Mouse (Mus musculus) thymus, postnatal 14 days (tissue): ENCODE measurements at regions not wholly inside any gene's neighbourhood (a gene's known extent, or its start where the extent isn't known, plus 50 kb on each side); places are given as distances from the start of the nearest gene placed in this dataset.

ENCODE experiments used
- DNase-seq: peaks from one replicate; pipeline ENCODE4 v3.0.0; 2021

DNA sequence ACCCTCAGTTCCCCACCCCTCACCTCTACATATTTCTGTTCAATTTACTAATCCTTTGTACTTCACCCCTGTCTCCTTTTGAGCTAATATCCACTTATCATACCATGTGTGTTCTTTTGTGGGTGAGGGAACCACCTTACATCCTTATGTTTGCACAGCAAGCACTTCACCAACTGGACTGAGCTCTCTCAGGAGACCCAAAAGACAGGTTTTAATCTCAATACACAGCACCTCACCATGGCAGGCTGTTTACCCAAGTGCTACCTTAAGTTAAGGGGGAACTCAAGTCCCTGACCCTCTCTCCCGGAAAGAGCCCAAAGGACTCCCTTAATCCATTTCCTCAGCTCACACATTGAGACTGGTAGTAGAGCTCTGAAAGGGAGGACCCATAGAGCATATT, 62.3 kb upstream of the Agr3 start:
- no peak for DNase-seq

DNA sequence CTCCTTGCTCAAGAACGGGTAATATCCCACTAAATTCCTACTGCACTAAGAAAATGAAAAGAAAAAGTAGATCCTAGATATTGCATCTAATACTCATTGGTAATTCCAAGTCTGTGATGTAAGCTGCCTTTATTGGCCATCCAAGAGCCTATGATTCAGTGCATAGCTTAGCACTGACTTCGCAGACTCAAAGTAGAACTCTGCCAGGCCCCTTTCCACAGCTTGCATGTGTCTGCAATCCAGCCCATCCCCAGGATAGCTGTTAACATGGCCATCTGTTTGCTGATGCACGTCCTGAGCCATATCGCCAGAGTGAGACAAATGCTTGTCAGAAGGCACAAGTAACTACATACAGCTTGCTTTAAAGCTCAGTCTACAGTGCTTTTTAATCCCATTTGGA, 72.3 kb upstream of the Agr3 start:
- no peak for DNase-seq

DNA sequence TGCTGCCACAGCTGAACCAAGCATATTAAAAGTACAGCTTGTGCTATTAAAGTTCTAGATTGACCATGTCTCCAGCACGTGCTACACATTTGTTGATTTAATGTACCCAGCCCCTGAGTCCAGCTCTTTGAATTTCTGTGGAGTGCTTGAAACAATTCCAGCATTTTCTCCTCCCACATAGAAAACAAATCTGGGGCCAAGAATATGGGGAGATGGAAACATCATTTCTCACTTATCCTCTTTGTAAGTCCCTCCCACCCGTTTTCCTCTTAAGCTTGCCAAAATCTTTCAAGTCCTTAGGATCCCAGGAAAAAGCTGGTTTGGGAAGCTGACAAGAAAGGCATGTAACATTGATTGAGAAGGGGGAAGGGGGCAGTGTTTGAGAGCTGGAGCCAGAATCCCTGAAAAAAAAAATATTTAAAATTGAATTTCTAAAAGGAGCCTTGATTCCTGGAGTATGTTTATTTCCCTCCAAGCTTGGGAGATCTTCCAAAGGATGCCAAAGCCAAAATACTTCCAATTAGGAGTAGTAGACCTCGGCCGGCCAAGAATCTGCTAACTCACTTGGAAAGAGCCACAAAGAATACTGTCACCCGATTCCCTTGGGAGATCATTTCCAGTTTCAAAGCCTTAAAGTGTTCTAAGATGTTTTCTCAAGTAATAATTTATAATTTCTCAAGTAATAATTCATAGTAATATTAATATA, 78.4 kb upstream of the Agr3 start:
- no peak for DNase-seq

DNA sequence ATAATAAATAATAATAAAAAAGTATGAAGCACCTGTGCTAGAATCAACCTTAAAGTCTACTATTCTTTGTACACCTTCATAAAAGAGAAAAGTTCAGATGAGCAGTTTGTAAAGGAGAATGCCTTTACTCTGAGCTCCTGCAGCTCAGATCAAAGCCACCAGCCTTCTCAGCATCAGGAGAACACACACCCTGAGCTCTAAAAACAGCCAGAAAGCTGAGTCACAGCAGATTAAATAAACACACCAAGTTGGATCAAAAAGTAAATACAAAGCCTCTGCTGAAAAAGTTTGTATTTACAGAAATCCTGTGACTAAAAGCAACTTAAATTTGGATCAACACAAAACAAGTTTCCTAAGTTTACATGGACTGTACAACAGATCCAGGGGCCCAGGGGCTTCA, 88.5 kb upstream of the Agr3 start:
- no peak for DNase-seq

DNA sequence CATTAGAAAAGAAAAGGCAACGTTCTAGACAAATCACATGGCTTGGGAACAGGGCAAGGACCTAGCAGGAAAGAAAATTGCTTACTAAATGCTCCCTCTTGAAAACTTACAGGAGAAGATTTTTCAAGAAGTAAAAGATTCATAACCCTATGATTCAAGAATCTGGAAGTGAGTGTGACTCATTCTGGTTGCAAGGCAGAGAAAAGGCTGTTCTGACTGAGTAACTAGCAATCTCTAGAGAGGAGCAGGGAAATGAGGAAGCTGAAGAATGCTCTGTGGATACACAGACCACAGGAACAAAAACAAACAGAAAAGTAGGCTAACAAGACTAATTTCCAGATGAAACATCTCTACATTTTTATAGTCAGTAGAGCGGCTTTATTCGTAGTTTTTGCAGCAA, 92.1 kb upstream of the Agr3 start:
- no peak for DNase-seq

DNA sequence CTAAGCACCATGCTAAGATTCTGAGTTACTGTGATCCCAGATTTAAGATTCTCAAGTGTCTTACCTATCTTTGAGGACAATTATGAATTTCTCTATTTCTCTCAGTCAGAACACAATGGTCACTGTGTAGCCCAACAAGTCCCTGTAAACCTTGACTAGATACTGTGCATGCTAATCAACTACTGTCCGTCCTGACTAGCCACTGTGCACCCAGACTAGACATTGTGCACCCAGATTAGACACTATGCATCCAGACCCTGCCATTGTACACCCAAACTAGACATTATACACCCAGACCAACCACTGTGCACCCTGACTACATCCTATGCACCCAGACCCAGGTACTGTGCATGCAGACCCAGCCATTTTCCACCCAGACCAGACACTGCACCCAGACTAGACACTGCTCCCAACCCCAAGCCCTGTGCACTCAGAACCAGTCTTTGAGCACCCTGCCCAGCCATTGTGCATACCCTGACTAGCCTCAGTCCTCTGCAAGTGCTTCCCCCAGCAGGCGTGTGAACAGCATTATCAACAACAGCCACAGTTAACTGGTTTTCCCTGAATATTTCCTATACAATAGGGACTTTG, 93.4 kb upstream of the Agr3 start:
- no peak for DNase-seq

DNA sequence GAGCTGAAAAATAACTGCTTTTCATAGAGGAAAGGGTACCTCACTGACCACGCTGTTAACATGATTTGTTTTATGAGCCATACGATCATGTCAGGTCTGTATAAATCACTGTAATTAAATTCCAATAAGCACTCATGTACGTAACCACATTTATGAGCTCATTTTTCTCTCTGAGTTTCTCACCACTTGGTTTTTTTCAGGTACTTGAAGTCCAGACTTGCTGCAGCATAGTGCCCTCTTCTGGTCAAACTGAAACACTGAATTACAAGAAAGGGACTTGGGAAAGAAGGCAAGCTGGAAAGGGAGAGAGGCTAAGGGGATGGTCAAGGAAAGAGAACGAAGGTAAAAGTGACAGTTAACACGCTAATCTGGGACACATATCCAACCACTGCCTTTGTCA, 94.2 kb upstream of the Agr3 start:
- peak; percentile 42 for DNase-seq

DNA sequence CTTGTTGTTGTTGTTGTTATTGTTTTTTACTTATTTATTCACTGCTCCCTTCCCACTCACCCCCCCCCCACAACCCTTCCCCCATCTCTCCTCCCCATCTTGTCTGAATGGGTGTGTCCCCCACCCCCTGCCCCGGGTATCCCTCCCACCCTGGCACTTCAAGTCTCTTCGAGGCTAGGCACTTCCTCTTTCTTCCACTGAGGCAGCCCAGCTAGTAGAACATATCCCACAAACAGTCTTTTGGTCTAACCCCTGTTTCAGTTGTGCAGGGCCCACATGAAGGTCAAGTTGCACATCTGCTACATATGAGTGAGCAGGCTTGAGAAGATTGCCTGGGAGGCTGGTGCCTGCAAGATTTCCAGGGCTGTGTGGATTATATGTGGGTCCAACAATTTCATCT, 97.6 kb upstream of the Agr3 start:
- no peak for DNase-seq

DNA sequence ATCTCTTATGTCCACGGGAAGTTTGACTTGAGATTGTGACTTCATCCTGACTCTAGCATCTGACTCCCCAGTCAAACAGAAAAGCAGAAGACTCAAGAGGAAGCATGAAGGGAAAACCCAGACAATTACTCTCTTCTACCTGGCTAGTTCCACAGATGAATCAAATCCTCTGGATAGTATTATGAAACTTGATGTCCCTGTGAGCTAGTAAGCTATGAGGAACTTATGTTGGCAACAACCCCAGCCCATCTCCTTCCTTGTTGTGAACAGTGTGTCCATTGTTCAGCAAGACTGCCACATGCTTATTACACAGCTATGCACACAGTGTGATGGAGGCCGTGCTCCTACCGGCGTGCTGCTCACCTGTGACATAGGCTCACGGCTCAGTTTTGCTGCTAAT, 98.4 kb upstream of the Agr3 start:
- no peak for DNase-seq

DNA sequence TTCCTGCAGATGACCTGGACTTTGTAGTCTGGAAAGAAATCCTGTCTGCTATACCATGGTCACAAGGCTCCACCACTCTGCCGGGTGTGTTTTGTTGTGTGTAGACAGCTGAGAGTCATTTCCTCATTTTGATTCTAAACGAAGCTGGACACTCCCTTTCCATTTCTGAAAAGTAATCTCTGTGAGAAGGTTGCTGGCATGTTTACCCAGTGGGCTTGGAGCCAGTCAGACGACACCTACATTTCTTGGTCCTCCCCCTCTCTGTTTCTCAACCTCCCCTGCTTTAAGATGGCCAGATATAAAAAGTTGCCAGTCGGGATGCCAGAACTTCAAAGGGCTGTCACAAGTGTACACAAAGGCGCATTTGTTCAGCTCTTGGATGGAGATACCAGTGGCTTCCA, 100.8 kb upstream of the Agr3 start:
- no peak for DNase-seq

DNA sequence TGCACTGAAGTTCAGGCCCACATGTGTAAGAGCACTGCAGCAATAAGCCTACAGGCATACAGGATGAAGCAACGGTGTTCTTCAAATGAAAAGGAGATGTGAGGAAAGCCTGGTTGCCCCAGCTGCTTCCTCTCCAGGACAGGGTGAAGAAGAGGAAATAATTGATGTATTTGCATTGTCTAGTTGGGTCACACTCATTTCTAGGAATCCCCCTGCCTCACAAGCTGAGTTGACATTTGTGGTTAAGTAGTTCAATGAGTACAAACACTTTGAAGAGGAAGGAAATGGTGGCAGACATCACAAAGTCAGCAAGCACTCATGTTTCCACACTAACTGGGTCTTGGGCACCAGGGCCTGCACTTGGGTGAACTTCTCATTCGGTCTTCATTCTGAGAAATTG, 126.2 kb upstream of the Agr3 start:
- DNase-seq, result peak; percentile 26

DNA sequence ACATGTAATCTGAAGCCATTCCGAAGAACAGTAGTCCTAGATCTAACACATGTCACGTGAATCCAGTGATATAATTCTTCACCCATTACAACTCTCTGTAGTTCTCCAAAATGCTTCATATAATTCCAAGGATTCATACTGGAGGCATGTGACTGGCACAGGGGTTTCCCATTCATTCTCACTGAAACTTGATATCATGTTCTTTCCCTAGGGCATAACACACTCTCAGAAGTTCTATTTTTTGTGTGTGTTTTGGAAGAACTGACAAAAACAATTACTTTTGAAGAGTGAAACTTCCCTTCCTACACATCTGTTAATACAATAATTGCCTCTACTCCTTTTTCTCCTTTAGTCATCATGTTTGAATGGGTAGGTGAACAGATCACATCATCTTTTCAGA, 150.0 kb upstream of the Agr3 start:
- DNase-seq, result no peak

DNA sequence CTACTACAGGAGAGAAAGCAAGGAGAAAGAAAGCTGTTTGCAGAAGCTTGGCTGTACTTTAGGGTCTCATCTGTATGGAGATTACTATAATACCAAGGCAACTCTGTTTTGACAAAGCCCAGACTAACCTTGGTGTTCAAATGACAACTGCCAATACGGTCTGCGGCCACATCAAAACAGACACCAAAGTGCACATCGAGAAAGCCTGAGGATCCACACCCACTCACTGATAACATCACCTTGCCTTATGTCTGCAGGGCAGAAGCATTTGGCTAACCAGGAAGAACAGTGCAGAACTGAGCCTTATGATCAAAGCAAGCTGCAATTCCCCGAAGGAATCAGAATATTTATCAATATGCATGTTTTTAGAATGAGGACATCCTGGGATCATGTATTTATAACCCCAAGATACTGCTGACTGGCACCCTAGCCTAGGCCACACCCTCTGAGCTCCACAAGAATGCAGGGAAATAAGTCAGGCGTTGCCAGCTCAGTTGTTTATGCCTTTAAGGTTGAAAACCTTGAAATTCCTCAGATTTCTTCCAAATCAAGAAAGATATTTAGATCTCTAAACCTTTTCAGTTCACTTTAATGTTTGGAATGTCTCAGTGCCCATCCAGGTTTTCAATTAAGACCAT, 154.9 kb upstream of the Agr3 start:
- peak; percentile 16 for DNase-seq

DNA sequence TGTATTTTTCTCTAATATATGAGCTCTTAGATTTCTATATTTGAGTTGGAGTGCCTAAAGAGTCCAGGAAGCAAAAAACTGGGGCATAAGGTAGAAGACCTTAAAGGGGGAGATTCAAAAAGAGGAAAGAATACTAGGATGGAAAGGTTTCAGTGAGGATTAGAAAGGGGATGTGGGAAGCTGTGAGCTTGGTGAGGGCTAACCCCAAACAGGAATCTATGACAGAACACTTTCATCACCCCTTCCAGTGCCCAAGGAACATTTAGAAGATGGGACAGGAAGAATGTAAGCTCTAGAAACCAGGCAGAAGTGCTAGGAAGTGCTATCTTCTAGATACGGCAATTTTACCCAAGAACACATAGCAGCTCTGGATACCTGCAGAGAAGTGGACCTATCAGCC, 166.5 kb upstream of the Agr3 start:
- DNase-seq, result no peak

DNA sequence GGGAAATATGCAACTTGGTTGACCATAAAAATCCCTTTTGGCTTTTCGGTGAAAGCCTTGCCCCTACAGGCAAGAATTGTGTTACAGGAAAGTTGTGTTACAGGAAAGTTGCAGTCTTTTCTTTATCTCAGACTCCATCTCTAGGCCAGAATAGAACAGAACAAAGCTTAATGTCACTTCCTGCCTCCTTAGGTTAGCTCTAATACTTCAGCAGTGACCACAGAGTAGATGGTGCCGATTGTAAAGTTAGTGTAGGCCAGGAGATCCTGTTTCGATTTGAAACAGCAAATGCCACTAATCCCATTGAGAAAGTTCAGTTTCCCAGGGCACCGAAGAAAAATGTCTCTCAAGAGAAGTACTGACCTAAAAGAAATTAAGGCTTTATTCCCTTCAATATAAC, 170.3 kb upstream of the Agr3 start:
- DNase-seq, result no peak

DNA sequence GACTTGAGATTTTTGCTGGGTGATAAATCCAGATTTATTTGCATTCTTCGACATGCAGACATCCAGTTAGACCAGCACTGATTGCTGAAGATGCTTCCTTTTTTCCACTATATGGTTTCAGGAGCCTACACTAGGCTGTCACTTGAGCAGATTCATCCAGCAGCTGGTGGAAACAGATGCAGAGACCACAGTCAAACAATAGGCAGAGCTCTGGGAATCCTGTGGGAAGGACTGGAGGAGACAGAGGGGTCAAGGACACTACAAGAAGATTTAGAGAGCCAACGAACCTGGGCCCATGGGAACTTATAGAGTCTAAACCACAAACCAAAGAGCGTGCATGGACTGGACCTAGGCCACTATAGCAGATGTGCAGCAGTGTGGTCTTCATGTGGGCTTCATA, 177.4 kb upstream of the Agr3 start:
- DNase-seq, result no peak

DNA sequence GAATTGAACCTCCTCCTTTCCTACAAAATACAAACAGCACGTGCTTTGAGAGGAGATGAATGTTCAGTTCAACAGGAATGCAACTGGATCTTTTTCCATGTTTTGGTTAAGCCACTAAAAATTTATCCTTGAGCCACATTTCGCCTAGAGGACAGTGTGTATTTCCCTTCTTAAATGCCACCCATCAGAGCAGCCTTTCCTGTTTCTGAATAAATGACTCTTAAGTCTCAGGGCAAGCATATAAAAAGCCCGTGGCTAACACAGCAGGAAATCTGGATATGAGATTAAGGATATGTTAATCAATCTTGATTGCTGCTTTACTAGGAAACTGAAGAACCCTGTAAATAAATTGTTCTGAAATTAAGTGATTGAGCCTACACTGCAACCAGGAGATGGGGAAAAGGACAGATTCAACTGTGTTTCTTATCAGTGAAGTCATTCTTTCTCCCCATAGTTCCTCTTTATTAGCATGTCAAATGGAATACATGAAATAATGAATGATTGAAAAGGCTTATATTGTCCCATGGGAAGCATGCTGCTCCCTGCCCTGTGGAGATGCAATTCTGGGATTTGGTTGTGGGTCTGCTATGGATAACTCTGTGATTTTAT, 178.6 kb upstream of the Agr3 start:
- DNase-seq, result no peak

DNA sequence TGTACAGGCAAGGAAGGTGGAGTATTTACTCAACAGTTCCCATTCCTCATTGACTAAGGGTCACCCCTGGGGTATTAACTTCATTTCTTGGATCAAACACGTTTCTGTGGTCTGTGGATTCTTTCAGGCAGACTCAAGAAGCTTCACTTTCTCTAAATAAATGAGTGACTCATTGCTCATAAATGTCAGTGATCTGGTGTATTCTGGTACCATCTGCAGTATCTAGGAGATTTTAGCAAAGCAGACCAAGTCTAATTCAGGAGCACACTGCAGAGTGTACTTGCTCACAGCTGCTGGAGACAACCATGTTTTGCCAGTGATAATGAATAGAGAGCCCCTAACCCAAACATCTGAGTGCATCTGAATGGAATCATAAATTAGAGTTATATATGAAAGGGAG, 182.7 kb upstream of the Agr3 start:
- no peak for DNase-seq

DNA sequence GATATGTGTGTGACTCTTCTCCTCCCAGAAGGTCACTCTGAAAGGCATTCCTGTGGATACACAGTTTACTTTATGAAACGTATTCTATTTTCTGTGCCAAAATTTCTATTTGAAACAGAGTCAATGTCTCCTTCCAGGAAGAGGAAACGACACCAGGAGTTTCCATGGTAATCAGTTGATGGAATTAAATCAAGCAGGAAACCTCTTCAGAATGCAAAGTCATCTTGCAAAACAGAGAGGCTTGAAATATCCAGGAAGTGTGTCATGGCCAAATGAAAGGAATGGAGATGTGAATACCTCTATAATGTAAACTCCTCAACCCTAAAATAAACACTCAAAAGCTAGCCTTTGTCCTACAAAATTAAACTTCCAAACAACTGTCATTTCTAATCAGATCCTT, 189.0 kb upstream of the Agr3 start:
- DNase-seq, result no peak

DNA sequence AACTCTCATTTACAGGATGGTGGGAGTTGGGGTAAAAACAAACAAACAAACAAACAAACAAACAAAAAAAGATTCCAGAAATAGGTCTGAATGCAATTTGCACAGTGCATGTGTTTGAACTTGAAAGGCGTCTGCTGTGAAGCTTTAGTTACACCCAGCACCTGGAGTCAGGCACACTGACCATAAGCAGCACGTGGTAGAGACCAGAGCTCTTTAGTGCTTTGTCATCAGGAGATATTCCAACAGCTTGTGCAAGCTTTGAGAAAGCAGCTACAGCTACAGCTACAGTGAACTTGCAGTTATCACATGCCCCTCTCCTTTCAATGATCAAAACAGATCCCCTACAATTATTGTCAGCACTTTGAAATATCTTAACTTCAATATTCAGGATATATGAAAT, 190.4 kb upstream of the Agr3 start:
- DNase-seq, result no peak

DNA sequence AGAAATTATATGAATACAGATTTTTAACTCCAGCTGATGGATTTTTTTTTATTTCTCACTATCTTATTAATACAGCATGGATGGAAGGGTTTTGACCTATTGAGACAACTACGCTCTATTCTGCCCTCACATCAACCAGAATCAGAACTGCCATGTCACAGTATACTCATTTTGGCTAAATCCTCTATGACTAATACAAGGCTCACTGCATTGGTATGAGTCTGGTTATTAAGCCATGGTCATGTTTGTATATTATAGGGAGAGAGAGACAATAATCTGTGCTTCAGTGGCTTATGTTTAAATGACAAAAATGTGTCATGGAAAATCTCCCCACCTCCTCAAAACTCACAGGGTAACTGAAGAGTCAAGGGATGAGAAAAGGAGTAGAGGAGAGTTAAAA, 191.0 kb upstream of the Agr3 start:
- no peak for DNase-seq

DNA sequence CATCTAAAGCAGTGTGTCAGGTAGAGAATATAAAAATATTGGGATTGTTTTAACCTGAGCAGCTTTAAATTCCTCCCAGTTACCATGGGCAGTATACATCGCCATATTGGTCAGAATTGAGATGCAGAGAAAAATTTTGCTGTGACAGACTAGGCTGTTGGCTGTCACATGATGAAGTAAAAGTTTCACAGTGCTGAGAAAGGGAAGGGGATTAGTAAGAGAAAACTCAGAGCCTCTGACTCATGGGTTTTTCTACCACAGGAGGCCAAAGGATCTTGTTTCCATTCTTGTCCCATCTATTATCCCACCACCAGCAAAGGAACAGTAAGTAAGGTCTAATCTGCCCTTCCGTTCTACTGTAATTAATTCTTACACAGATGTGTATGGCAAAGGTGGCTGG, 191.8 kb upstream of the Agr3 start:
- DNase-seq, result no peak

DNA sequence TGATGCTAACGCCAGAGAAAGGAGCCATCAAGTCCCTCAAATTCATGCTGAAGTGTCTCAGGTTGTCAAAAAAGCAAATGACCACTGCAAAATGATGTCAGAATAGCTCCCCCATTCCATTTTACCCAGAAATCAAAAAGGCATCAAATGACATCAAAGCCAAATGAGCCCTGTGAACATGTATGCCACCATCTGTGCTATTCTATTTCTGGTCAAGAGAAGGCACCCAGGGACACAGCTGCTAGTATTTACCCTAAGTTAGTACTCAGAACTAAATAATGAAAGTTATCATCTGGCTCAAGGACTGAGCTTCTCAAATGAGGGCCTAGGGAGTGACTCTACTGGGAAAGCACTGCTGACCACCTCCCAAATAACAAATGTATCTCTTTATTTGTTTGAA, 191.1 kb upstream of the Ahr start:
- no peak for DNase-seq

DNA sequence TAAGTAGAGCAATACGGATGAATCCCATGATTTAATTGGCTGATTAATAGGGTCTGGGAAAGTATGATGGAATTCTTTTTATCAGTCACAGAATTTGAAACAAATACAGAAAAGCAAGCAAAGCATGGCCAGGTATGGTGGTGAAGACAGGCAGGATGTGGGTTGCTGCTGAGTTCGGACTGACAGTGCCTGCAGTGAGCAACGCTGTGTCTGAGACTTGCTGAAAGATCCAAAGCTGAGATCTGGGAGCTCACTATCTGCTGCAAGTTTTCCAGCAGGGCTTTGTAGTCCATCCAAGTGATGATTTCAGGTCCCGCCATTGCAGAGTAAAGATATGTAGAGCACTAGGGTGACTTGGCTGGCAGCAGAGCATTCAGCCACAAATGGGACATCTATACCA, 189.3 kb upstream of the Ahr start:
- DNase-seq, result peak; percentile 40

DNA sequence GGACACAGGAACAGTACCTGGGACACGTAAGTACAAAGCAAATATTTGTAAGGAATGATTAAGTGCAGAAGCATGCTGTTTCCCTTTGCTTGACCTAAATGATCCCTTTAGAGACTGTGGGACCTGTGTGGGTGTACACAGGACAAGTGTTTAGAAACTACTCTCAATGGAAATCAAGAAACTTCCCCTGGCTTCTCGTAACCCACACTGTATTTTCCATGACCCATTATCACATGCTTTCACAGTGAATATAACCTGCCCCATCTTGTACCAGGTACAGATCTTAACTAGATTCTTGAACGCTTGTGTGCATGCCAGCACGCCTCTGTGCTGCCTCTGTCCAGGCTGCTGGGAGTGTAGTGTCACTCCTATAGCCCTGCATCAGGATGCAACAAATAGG, 177.8 kb upstream of the Ahr start:
- DNase-seq, result no peak
